Mouse (Mus musculus) yolk sac, embryonic 10.5 days (tissue): ENCODE data around the gene Abca14.

ENCODE experiments used
- DNase-seq: peaks from one replicate; pipeline ENCODE4 v3.0.0-alpha.2; 2017; ENCODE audit warnings: low spot score

Abca14 gene

DNA sequence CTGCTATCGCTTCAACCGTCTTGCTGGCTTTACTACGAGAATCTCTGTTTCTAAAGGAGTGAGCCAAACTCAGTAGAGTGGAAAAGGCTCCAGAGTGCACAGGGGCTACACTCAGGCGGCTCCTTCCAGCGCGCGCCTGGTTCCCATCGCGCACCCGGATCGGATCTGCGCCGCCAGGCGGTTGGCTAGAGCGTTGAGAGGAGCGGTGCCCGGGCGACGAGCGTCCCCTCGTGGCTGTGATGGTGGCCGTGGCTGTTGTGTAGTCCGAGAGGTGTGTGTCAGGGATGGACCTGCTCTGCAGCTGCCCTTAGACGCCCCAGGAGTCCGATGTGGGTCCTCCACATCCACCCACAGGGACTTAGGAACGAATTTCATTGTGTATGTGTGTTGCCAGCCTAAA is at the start of gene Abca14:
Abca14 (plus strand) TSS at position 173 of the 400 bp plus-strand sequence.
- peak; percentile 61 for DNase-seq

DNA sequence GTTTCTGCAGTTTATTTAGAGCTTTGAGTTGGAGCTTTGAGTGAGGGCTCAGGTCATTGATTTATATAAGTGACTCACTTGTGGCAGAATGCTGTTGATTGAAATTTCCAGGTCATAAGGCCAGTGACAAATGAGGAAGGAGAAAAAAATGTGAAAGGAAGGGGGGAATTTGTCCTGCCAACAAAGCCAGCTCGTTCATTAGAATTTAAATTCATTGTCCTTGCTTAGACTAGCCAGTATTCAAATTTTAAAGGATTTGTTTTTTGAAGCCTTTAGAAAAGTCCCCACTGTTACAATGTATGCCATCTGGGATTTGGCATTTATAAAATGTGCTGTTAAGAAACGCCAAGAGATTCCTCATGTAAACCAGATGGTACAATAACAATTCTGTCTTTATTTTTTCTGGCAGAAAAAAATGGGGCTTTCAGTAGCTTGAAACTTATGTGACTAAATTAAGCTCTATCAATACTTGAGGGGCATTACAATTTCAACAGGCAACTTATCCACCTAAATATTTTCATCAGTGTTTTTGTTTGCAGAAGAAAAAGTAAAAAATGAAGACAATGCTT is 46.8 kb upstream of the Abca14 start:
- no peak for DNase-seq

DNA sequence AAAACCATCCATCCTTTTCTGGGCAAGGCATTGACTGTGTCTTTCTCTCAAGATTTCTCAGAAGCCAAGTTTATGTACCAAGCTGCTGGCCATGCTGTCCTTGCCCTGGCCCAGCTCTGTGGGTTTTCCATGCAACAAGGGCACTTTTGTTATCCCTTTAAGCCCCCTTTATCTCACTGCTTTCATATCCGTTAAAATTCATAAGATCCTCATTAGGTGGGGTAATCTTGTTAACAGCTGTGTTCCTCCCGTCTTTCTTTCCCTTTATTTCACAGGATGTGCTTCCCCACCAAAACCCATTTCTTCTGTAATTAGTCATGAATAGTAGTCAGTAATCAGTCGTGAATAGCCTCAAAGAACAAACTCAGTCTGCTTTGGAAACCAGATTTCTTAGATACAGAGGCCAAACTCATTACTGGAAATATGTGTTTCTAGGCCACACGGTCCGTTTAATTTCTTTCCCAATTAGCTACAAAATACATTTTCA is 46.1 kb upstream of the Abca14 start:
- DNase-seq = no peak

DNA sequence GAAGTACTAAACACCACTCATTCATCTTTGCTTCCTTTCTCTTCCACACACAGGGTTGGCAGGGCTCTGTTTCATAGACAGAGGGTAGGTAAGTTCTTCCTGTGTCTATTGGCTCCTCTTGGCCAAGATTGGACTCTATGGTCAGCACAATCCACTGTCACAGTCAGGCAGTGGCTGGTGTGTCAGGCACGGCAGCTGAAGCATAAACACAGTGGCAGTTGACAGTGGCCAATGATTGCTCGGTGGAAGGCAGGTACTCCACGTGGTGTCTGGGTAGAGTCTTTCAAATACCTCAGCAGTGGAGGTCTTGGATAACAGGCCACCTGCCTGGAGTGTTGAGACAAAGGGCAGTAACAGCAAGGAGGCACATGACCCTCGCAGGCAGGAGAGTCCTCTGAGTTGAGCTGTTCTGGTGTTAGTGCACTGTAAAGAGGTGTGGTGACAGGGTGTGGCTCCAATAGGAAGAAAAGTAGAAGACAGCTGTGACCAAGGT is 45.6 kb upstream of the Abca14 start:
- DNase-seq = peak; percentile 44

DNA sequence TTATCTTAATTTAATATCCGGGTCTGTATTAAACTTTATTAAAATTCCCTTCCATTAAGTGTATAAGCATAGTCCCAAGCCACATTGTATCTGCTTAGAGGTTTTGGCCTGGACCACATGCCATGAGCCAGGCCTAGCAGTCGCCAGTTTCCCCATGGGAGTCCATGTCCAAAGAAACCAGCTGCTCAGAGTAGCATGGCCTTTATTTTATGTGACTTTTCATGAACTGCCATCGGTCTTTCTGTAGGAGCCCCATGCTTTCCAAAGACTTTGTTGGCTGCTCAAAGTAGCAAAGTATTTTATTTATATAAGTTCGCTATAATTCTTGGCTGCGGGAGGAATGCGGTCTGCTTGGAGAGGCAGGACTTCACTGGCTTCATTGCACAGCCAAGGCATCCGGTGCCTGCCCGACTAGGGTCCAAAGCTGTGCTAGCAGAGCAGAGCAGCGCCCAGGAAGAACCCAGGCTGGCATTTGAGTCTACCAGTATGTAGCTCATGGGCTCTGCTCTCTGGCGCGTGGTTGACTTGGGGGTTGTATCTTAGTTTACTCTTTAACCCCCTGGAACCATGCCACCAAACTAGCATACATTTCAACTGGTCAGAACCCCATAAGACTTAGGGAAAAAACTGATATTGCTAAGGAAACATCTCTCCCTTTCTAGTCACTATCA is 40.0 kb upstream of the Abca14 start:
- no peak for DNase-seq

DNA sequence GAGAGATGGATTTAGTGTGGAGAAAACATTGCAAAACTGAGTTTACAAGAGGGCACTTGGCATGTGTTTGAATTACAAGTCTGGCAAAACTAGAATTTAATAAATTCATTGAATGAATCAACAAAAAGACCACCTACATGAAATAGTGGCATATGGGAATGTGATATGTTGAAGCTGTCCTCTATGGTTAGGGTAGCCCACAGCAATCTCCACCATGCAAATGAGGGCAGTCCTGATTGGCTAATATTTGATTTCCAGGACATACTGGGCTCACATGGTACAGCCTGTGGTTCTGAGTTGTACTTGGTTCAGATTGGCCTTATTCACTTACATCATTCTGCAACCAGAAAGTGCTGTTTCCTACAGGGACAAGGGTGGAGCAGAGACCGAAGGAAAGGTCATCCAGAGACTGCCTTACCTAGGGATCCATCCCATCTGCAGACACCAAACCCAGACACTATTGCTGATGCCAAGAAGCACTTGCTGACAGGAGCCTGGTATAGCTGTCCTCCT is 31.5 kb upstream of the Abca14 start:
- DNase-seq = no peak

DNA sequence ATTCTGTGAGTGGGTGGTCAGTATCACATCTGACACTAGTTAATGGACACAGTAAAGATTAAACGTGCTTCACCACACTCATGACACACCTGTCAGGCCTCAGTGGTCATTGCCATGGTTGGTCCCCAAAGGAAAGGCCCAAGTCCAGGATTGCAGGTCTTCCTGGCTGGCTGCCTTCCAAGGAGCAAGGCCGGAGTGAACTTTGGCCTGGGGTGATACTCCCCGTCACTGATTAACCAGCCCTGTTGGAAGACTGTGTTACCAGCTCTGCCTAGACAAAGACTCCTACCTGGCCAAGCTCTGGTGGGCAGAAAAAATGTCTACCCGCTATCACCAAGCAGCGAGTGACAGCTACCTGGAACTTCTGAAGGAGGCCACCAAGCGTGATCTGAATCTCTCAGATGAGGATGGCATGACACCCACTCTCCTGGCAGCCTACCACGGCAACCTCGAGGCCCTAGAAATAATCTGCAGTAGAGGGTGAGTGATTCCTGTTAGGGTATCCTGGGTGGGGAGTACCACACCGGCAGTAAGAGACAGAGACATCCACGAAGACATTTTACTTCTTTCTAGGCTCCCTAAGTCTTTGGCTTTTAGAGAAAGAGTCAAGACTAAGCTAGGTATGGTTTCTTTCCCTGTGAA is 30.0 kb upstream of the Abca14 start, which contains the start of gene Anks4b:
Anks4b (plus strand) TSS at position 256 of the 642 bp plus-strand sequence.
- DNase-seq = peak; percentile 88

DNA sequence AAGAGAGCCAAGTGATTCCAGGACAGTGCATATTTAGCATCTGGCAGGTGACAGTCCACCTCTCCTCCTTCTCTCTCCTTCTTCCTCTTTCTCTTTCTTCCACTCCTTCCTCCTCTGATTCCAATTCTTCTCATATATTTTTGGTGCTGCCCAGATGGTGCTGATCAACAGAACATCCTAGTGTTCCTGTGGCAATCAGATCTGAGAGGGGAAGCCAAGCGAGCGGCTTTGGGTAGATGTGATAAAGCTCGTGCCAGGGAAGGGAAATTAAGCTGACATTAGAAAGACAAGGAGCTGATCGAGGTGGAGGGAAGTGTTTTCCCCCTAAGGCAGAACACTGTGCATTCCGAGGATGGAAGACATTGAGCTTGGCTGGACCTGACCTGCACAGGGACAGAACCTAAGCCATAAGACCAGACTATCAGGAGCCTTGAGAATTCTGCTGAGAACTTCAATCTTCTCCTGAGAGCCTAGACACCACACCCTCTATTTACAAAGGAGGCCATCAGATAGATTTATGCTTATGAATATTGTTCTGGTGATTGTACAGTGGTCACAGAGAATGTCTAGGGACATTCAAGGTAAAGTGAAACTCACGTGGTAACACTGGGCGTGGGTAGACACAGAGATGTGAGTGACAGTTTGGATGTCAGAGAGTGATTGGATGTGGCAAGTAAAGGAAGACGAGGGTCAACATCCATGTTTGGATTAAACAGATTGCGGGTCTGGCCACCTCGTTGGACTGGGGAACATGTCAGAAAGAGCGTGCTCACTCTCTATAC is 28.8 kb upstream of the Abca14 start:
- DNase-seq = peak; percentile 21

DNA sequence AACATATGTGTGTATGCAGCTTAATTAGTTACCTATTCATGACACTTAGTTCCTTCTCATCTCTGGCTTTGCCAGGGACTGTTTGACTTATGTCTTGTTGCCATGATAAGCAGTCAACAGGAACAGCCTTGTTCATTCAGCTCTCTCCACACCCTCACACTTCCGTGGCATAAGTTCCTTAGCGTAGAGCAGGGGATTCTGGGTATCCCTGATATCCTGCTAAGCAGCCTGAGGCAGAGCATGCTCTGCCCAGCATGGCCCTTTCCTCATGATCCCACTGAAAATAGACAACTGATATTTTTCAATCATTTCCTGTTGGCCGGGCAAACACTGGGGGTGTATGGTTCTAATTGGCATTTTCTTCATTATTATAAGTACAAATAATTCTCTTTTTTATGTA is 26.1 kb upstream of the Abca14 start:
- DNase-seq = no peak

DNA sequence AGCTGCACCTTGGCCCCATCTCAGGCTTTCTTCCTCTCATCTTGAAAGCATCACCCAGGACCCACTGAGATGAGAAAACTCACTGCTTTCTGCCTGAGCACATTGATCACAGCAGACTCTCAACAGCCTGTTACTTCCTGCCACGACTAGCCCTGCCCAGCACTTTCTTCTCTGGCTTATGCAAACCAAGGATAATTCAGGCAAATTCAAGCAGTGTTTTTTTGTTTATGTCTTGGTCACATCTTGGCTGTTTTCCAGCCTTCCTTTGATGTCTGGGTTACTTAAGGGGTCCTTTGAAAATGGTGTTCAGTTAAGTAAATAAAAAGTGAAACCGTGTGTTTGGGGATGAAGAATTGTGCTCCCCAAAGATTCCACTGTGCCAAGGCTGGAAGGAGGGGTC is 24.8 kb upstream of the Abca14 start:
- DNase-seq = no peak

DNA sequence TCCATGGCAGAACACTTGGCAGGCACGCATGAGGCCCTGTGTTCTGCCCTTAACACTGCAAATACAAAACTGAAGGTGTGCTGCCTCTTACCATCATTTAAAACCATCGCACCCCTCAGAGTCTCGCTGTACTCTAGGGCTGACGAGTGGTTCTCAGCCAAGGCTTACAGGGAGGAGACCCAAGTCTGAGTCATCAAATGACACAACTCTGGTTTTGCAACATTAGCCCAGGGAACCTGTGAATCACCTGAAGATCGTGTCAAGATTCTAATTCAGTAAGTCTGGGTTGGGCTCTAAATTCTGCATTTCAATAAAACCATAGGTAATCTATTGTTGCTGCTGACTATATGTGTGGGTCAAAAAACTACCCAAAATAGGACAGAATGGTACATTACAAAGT is 23.2 kb upstream of the Abca14 start:
- no peak for DNase-seq

DNA sequence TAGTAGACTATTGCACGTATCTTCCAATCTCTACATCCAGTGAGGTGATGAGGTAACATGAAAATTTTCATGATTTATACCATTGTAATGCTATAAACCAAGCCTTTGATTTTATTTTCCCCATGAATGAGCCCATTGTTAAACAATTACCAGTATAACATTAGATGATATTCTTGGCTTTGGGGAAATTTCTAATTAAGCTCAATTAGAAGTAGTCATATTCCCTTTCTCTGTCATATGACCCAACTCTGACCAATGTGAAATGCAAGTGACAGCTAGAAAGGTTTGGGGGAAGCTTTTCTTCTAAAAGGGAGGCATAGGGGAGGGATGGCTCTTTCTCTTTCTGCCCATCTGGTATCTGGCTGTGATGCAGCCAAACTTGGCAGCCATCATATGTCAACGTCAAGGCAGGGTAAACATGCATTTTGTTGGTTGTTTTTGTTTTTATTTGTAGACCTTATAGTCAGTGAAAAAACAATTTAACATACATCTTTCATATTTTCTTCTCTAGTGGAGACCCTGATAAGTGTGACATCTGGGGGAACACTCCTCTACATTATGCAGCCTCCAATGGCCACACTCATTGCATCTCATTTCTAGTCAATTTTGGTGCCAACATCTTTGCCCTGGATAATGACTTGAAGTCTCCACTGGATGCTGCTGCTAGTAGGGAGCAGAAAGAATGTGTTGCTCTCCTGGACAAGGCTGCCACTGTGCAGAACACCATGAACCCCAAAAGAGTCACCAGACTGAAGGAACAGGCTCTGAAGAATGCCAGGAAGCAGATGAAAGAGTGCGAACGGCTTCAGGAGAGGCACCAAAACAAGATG is 22.1 kb upstream of the Abca14 start:
- DNase-seq = no peak

DNA sequence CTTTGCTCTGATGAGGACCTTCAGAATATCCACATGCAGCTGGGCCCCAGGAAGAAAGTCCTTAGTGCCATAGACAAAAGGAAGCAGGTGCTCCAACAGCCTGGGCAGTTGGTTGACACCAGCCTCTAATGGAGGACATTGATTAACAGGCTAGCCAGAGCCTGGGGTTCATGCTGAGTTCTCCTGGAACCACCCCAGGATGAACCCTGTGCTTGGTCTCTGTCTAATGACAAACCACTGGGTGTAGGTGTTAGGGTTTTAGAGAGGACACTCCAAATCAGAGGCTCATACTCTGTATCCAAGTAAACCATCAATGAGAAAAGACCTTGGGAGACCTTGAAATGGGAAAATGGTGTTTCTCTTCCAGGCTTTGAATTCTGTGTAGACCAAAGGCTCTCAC is 20.9 kb upstream of the Abca14 start:
- no peak for DNase-seq

DNA sequence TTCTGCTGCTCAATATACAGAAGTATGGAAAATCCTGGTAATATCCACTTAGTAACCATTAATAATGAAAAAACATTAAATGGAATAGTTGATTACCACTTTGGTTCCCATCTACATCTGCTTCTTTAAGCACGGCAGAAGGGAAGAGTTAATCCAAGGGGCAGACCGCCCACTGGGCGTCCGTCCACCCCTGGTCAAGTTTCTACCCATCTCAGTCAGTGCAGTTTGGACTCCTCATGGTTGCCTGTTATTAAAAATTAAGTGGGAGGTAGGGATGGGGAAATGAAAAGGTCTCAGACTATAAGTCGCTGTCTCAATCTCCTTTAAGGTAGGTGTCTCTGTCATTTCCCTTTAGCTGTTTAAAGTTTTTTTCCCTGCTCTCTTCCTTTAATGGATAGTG is 14.8 kb upstream of the Abca14 start:
- no peak for DNase-seq

DNA sequence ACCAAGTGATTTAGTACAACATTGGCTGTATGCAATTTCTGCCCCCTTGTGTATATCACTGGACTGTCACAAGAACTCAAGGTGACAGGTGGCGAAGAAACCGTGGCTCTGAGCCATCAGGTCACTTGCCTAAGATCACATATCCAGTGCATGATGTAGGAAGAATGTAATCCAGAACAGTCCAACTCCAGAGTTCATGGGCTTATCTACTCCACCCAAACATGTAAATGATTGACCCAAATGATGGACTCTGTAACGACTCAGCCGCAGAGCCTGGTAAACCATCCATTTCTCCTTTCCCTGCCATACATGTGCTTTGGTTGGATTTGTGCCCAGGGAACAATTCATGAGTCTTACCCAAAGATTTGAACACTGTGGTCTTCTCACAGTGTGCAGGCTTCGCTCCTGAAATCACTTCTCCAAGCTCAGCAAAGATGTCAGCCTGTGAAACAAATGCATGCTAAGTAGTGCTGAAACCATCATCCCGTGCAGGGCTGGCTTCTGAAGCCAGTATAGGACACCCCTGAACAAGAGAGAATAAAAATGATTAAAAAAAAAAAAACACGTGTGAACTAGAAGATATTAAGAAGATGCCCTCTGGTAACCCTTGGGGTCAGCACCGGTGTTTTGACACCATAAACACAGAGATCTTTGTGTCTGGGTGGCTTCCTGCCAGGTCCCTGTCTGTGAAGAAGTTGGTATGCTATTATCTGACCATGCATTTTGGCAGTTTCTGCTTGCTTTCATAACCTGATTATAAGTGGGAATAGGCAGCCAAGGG is 14.2 kb upstream of the Abca14 start:
- peak; percentile 61 for DNase-seq

DNA sequence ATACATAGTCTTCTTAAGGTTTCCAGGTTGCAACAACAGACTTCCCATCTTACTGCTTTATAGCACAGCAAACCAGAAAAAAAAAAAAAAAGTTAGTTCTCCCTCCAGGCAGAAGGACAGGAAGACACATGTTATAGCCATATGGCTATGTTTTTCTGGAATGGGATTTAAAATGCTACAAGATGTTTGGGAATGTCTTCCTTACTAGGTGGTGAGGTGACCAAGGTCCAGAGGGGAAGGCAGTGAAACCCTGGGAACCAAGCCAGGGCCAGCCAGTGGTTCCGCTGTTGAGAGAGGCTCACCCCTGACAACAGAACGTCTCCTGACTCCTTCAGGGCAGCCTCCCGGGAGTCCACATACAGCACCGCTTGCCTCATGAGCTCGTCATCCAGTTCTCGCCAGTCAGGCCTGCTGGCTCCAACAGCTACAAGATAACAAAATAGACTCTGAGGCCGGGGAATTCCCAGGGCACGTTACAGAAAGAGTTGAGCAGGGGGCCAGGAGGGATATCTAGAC is 13.6 kb upstream of the Abca14 start:
- peak; percentile 38 for DNase-seq

DNA sequence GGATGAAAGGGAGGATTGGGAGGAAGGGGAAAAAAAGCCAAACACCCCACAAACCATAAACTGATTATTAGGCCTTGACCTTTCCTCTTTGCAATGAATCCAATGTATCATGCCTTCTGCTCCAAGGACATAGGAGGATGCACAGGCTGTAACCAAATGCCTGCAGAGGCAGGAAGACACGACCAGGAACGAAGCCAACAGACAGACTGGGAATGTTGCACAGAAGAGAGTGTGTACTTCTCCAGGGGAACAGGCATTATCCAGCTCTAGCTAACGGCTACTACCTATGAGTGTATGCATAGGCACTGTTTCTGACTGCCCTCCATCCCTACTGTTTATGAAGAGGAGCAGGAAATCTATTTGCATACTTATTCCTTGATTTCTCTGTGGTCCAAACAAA is 11.6 kb upstream of the Abca14 start:
- no peak for DNase-seq

DNA sequence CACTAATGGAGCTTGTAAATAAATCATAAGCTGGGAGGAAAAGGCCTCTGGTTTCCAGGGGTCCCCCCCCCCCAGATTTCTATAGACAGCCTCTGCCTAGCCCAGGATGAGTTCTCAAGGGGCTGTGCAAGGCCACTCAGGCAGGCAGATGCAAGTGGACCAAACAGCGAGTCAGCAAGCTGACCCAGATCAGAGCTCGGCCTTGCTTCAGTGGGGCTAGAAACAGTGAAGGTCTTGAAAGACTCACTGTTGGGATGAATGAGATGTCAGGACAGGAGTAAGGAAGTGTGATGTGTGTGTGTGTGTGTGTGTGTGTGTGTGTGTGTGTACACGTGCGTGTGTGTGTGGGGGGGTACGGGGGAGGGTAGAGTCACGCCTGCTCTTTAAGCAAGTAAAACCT is 10.9 kb upstream of the Abca14 start:
- no peak for DNase-seq

DNA sequence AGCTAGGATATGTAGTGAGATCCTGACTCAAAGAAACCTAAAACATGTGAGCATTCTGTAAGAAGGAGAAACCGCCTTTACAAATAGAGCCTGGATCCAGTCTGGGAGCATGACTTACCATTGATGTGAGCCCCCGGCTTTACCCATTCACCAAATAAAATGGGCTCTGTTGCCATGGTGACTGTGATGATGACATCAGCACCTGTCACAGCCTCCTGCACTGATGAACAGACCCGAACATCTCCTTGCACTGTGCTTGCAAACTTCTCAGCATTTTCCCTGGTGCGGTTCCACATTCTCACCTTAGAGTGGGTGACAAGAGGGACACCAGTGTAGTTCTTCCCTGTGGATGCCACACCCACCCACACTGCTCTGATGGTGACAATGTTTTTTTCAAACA is 8.6 kb upstream of the Abca14 start:
- DNase-seq = no peak

DNA sequence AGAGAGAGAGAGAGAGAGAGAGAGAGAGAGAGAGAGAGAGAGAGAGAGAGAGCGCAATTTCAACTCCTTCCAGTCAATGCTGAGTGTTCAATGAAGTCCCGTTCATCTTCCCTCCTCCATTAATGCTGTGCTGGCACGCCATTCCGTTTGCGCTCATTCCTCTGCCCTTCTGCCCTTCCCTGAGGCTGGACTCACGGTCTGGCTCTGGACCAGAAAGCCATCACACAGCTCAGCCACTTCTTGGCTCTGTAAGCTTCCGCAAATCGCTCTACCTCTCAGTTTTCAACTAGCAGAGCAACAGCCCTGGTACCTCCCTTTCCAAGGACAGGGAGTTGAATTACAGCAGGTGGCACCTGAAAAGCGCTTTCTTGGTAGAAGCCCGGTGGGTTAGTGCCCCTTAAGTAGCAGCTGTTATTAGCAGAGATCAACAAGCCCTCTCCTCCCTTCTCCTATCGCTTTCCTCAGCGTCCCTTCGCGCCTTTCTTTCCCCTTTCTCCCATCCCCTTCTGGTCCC is 2.5 kb upstream of the Abca14 start:
- DNase-seq = no peak
